Mouse (Mus musculus): ENCODE measurements around the gene Atp6v1g2.

The Atp6v1g2 gene

GRCm38 (mm10) chr17:35233114-35233980 is at the start of gene Atp6v1g2:
Gene Atp6v1g2, plus strand, starts transcription at chr17:35233660.
- DNase-seq (ENCODE audit: low spot score) = no peak

- DNase-seq (ENCODE audit: low spot score) = no peak
Observed at GRCm38 (mm10) chr17:35185639-35186611, 47.5 kb upstream of the Atp6v1g2 start.

- no peak for DNase-seq (ENCODE audit: low spot score)
Observed at GRCm38 (mm10) chr17:35186681-35187080, 46.8 kb upstream of the Atp6v1g2 start.

- DNase-seq (ENCODE audit: low spot score) = no peak
Observed at GRCm38 (mm10) chr17:35187345-35187744, 46.1 kb upstream of the Atp6v1g2 start.

- no peak for DNase-seq (ENCODE audit: low spot score)
Observed at GRCm38 (mm10) chr17:35187959-35188610, 45.4 kb upstream of the Atp6v1g2 start, which contains the start of gene Lst1. Gene Lst1, minus strand, starts transcription at chr17:35188439.

GRCm38 (mm10) chr17:35189186-35189585 is 44.3 kb upstream of the Atp6v1g2 start:
- no peak for DNase-seq (ENCODE audit: low spot score)

GRCm38 (mm10) chr17:35190096-35190495 is 43.4 kb upstream of the Atp6v1g2 start:
- no peak for DNase-seq (ENCODE audit: low spot score)

GRCm38 (mm10) chr17:35191723-35192122 is 41.7 kb upstream of the Atp6v1g2 start:
- DNase-seq (ENCODE audit: low spot score) = no peak

- no peak for DNase-seq (ENCODE audit: low spot score)
Observed at GRCm38 (mm10) chr17:35192924-35193323, 40.5 kb upstream of the Atp6v1g2 start.

- DNase-seq (ENCODE audit: low spot score) = no peak
Observed at GRCm38 (mm10) chr17:35193881-35194843, 39.3 kb upstream of the Atp6v1g2 start, which contains the start of gene Ltb. Gene Ltb, plus strand, starts transcription at chr17:35194439.

GRCm38 (mm10) chr17:35194844-35195630 is 38.4 kb upstream of the Atp6v1g2 start:
- no peak for DNase-seq (ENCODE audit: low spot score)

GRCm38 (mm10) chr17:35195631-35196320 is 37.7 kb upstream of the Atp6v1g2 start:
- DNase-seq (ENCODE audit: low spot score) = peak; percentile 47

GRCm38 (mm10) chr17:35196321-35196641 is 37.2 kb upstream of the Atp6v1g2 start:
- no peak for DNase-seq (ENCODE audit: low spot score)

GRCm38 (mm10) chr17:35197126-35197525 is 36.3 kb upstream of the Atp6v1g2 start:
- no peak for DNase-seq (ENCODE audit: low spot score)

- no peak for DNase-seq (ENCODE audit: low spot score)
Observed at GRCm38 (mm10) chr17:35198029-35198428, 35.4 kb upstream of the Atp6v1g2 start.

GRCm38 (mm10) chr17:35198946-35199345 is 34.5 kb upstream of the Atp6v1g2 start:
- DNase-seq (ENCODE audit: low spot score) = no peak

GRCm38 (mm10) chr17:35200398-35200797 is 33.1 kb upstream of the Atp6v1g2 start:
- DNase-seq (ENCODE audit: low spot score) = no peak

- DNase-seq (ENCODE audit: low spot score) = no peak
Observed at GRCm38 (mm10) chr17:35201128-35201527, 32.3 kb upstream of the Atp6v1g2 start.

- no peak for DNase-seq (ENCODE audit: low spot score)
Observed at GRCm38 (mm10) chr17:35201787-35202186, 31.7 kb upstream of the Atp6v1g2 start, which contains the start of gene Tnf. Gene Tnf, minus strand, starts transcription at chr17:35202007.

Measured in urinary bladder, postnatal 10 days (tissue).